Mouse (Mus musculus): ENCODE measurements at regions not wholly inside any gene's neighbourhood (a gene's known extent, or its start where the extent isn't known, plus 50 kb on each side); places are given as distances from the start of the nearest gene placed in this dataset.

- H3K27ac ChIP-seq (ENCODE audit: insufficient read depth, low read depth, low read length) = no peak overlapping the region
- peaks cover 10% of the 10 kb centered on the region for H3K4me1 ChIP-seq (ENCODE audit: control insufficient read depth, insufficient read depth, low read length)
- 56% methylated on average over 7 of the region's 7 CpGs for WGBS
- TF ChIP-seq CTCF (IDR thresholded peaks at IDR 0.05; ENCODE audit: insufficient read depth, low read depth, low read length) (no peak), POLR2A (IDR thresholded peaks at IDR 0.05; ENCODE audit: insufficient read depth, low read depth, low read length) (no peak)
- H3K4me3 ChIP-seq (ENCODE audit: insufficient read depth, low read depth, low read length) = no peak overlapping the region
These were observed 483.7 kb upstream of the Atp11b start for GRCm38 (mm10) chr3:35269977-35270880.

GRCm38 (mm10) chr3:35273546-35273945 lies 480.4 kb upstream of the Atp11b start:
- Histone ChIP-seq H3K4me3 (ENCODE audit: insufficient read depth, low read depth, low read length) (no peak overlapping the region), H3K27ac (ENCODE audit: insufficient read depth, low read depth, low read length) (no peak overlapping the region), H3K4me1 (ENCODE audit: control insufficient read depth, insufficient read depth, low read length) (peaks cover 10% of the 10 kb centered on the region)
- WGBS = 42% methylated on average over 5 of the region's 5 CpGs
- TF ChIP-seq POLR2A (IDR thresholded peaks at IDR 0.05; ENCODE audit: insufficient read depth, low read depth, low read length) = no peak
- no peak for TF ChIP-seq CTCF (IDR thresholded peaks at IDR 0.05; ENCODE audit: insufficient read depth, low read depth, low read length)

DNA sequence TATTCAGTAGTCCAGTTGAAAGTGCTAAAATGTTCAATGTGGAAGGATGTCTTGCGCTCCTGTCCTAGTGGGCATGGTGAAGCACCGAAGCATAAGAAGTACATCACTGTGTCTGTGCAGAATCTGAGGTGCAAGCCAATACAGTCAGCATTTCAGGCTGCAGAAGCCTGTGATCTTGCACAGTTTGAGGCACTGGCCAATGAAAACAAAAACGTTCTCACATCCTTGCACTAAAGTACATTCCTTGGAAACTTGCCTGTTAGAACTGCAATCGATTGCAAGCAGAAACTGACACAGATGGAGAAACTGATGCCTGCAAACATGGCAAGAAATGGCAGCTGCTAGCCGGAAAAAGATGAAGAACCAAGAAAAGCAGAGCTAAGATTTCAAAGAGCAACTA lies 472.9 kb upstream of the Atp11b start:
- no peak overlapping the region for H3K4me3 ChIP-seq (ENCODE audit: insufficient read depth, low read depth, low read length)
- TF ChIP-seq CTCF (IDR thresholded peaks at IDR 0.05; ENCODE audit: insufficient read depth, low read depth, low read length) = no peak
- H3K4me1 ChIP-seq (ENCODE audit: control insufficient read depth, insufficient read depth, low read length) = no peaks in the 10 kb centered on the region
- no peak overlapping the region for H3K27ac ChIP-seq (ENCODE audit: insufficient read depth, low read depth, low read length)
- WGBS = 56% methylated on average over 5 of the region's 5 CpGs

GRCm38 (mm10) chr3:35282106-35282505 lies 471.8 kb upstream of the Atp11b start:
- TF ChIP-seq POLR2A (IDR thresholded peaks at IDR 0.05; ENCODE audit: insufficient read depth, low read depth, low read length) (no peak), CTCF (IDR thresholded peaks at IDR 0.05; ENCODE audit: insufficient read depth, low read depth, low read length) (no peak)
- no peak overlapping the region for H3K4me3 ChIP-seq (ENCODE audit: insufficient read depth, low read depth, low read length)
- 99% methylated on average over 2 of the region's 2 CpGs for WGBS
- no peaks in the 10 kb centered on the region for H3K4me1 ChIP-seq (ENCODE audit: control insufficient read depth, insufficient read depth, low read length)
- H3K27ac ChIP-seq (ENCODE audit: insufficient read depth, low read depth, low read length) = no peak overlapping the region

GRCm38 (mm10) chr3:35294771-35295170 lies 459.1 kb upstream of the Atp11b start:
- WGBS = 95% methylated on average over 1 of the region's 1 CpGs
- H3K27ac ChIP-seq (ENCODE audit: insufficient read depth, low read depth, low read length) = no peak overlapping the region
- no peak for TF ChIP-seq POLR2A (IDR thresholded peaks at IDR 0.05; ENCODE audit: insufficient read depth, low read depth, low read length)
- TF ChIP-seq CTCF (IDR thresholded peaks at IDR 0.05; ENCODE audit: insufficient read depth, low read depth, low read length) = no peak

GRCm38 (mm10) chr3:35295746-35296145 lies 458.2 kb upstream of the Atp11b start:
- no peak overlapping the region for H3K27ac ChIP-seq (ENCODE audit: insufficient read depth, low read depth, low read length)
- H3K4me3 ChIP-seq (ENCODE audit: insufficient read depth, low read depth, low read length) = no peak overlapping the region
- no peaks in the 10 kb centered on the region for H3K4me1 ChIP-seq (ENCODE audit: control insufficient read depth, insufficient read depth, low read length)
- TF ChIP-seq POLR2A (IDR thresholded peaks at IDR 0.05; ENCODE audit: insufficient read depth, low read depth, low read length) (no peak), CTCF (IDR thresholded peaks at IDR 0.05; ENCODE audit: insufficient read depth, low read depth, low read length) (no peak)
- WGBS = 72% methylated on average over 4 of the region's 4 CpGs

More at GRCm38 (mm10) chr3:35294771-35295170, 459.1 kb upstream of the Atp11b start:
- Histone ChIP-seq H3K4me3 (ENCODE audit: insufficient read depth, low read depth, low read length) (no peak overlapping the region), H3K4me1 (ENCODE audit: control insufficient read depth, insufficient read depth, low read length) (no peaks in the 10 kb centered on the region)

- no peak overlapping the region for H3K4me3 ChIP-seq (ENCODE audit: insufficient read depth, low read depth, low read length)
- no peak overlapping the region for H3K27ac ChIP-seq (ENCODE audit: insufficient read depth, low read depth, low read length)
- TF ChIP-seq CTCF (IDR thresholded peaks at IDR 0.05; ENCODE audit: insufficient read depth, low read depth, low read length) (no peak), POLR2A (IDR thresholded peaks at IDR 0.05; ENCODE audit: insufficient read depth, low read depth, low read length) (no peak)
- H3K4me1 ChIP-seq (ENCODE audit: control insufficient read depth, insufficient read depth, low read length) = no peaks in the 10 kb centered on the region
These were observed 454.9 kb upstream of the Atp11b start for GRCm38 (mm10) chr3:35299036-35299435.

DNA sequence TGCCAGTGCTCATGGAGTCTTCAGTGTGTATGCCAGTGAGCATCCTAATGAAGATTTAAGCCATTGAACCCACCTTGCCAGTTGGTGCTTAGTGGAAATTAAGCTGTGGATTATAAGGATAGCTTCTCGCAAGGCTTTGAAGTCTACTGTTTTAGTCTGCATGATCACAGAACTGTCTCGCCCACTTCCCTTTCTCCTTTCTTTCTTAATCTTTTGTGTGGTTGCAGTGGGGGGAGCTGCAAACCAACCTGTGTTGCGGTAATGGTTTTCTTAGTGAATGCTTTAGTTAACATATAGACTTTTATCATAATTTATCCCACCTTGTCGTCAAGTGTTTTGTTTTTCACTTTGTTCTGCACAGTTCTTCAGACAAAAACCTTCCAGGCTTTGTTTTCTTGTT lies 447.9 kb upstream of the Atp11b start:
- no peak for TF ChIP-seq POLR2A (IDR thresholded peaks at IDR 0.05; ENCODE audit: insufficient read depth, low read depth, low read length)
- TF ChIP-seq CTCF (IDR thresholded peaks at IDR 0.05; ENCODE audit: insufficient read depth, low read depth, low read length) = no peak
- Histone ChIP-seq H3K27ac (ENCODE audit: insufficient read depth, low read depth, low read length) (no peak overlapping the region), H3K4me3 (ENCODE audit: insufficient read depth, low read depth, low read length) (no peak overlapping the region), H3K4me1 (ENCODE audit: control insufficient read depth, insufficient read depth, low read length) (no peaks in the 10 kb centered on the region)
- WGBS = 94% methylated on average over 4 of the region's 4 CpGs

DNA sequence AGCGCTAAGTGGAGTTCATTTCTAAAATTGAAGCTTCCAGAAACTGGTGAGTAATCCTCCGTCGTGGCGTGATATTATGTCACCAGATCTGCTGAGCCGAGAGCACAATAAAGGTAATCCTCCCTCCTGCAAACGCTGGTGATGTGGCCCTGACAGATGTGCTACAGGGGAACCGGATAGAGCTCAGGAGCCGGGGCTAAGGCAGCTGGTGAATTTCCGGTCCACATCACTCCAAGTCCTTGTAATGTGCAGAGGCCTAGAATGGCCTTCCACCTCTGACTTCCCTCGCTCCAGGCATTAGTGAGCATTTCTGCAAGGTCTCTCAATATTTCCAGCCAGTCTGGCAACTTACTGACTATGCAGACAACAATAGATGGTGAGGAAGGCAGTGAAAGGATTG lies 439.7 kb upstream of the Atp11b start:
- no peak for TF ChIP-seq CTCF (IDR thresholded peaks at IDR 0.05; ENCODE audit: insufficient read depth, low read depth, low read length)
- no peak overlapping the region for H3K27ac ChIP-seq (ENCODE audit: insufficient read depth, low read depth, low read length)
- WGBS = 51% methylated on average over 10 of the region's 10 CpGs
- no peak overlapping the region for H3K4me3 ChIP-seq (ENCODE audit: insufficient read depth, low read depth, low read length)
- no peaks in the 10 kb centered on the region; the same call in 1 of the 2 replicates for H3K4me1 ChIP-seq (ENCODE audit: control insufficient read depth, insufficient read depth, low read length)
